ENCODE assay signal across 8 mouse cellular contexts in genomic region chr11:3153666-3154397, GRCm38 (mm10). TPM values are rescaled to one million over a fixed set of nuclear protein-coding genes. Genes with fewer than 3 reads are reported as not detected.
A peak's percentile ranks its signal among the peaks of the same experiment; 100 is the strongest.
DNase-seq lines count a peak whose midpoint lies in the region; ATAC-seq lines count a peak whose summit lies in the region.
"Not testable (repeated sequence)": the region's sequence is repeated elsewhere in the genome, so short reads cannot be mapped to it uniquely, and the experiment has no call there.

No protein-coding gene starts in this region.

- intact Hi-C loops in gastrocnemius, postnatal 14 days (cut with DNase I; ENCODE audit: low total_unique reads) = not testable (repeated sequence)

- H3K27ac ChIP-seq in hindbrain, embryonic 16.5 days (ENCODE audit: low read depth, low read length); lung, embryonic 15.5 days: not testable (repeated sequence)

- not testable (repeated sequence) for H3K9ac ChIP-seq in hindbrain, embryonic 16.5 days (ENCODE audit: low read depth, low read length); lung, embryonic 15.5 days

- H3K27me3 ChIP-seq in hindbrain, embryonic 16.5 days (replicated peaks; ENCODE audit: control insufficient read depth, insufficient read depth, low read length); lung, embryonic 15.5 days: not testable (repeated sequence)

- WGBS in hindbrain, embryonic 16.5 days = 85% methylated on average over 1 of the region's 1 CpGs
- WGBS in lung, embryonic 15.5 days = 75% methylated on average over 1 of the region's 1 CpGs

- ATAC-seq in common myeloid progenitor, adult 5-6 weeks (replicated peaks; ENCODE audit: low read depth, poor library complexity, severe bottlenecking) = 0 out of 2 replicates have a peak, but pooled peaks have one; percentile 2
- peak; percentile 31 for ATAC-seq in hindbrain, embryonic 16.5 days
- peak; percentile 19; the same call in 1 of the 2 replicates for ATAC-seq in lung, embryonic 15.5 days (ENCODE audit: borderline replicate concordance, extremely low read depth, low FRiP score, low TSS enrichment)

- H3K4me2 ChIP-seq in hindbrain, embryonic 16.5 days (ENCODE audit: low read length); lung, embryonic 15.5 days: not testable (repeated sequence)

- not testable (repeated sequence) for H3K4me1 ChIP-seq in hindbrain, embryonic 16.5 days (ENCODE audit: control insufficient read depth, insufficient read depth, low read depth, low read length); lung, embryonic 15.5 days

- DNase-seq in Muller cell, postnatal 12 days (ENCODE audit: inconsistent ontology term) = peak; percentile 42
- DNase-seq in gastrocnemius, postnatal 14 days = peak; percentile 76
- DNase-seq in layer of hippocampus, postnatal 14 days (ENCODE audit: low spot score in 2 of 2) = peak; percentile 55 to 67
- peak; percentile 77 for DNase-seq in ovary, adult 18-20 months (ENCODE audit: low spot score)
- peak; percentile 55 for DNase-seq in thymus, postnatal 25 days

- H3K4me3 ChIP-seq in hindbrain, embryonic 16.5 days (ENCODE audit: low read length); lung, embryonic 15.5 days: not testable (repeated sequence)

- H3K36me3 ChIP-seq in hindbrain, embryonic 16.5 days (ENCODE audit: control insufficient read depth, insufficient read depth, low read length); lung, embryonic 15.5 days: not testable (repeated sequence)

- not testable (repeated sequence) for H3K9me3 ChIP-seq in hindbrain, embryonic 16.5 days (ENCODE audit: control insufficient read depth, low read length); lung, embryonic 15.5 days

RNA-seq across cellular contexts. Expression of gene Sfi1, which starts 39.4 kb away (rescaled TPM):
- 16.6 and 19.5 TPM in 2 replicates for total RNA-seq in common myeloid progenitor, adult 5-6 weeks (2017)
- total RNA-seq in gastrocnemius, postnatal 14 days (2021) = 10 to 100 TPM in 1 of 2 experiments, 1 to 10 TPM in 1; 9.6 to 10.9 TPM
- polyA plus RNA-seq in hindbrain, embryonic 16.5 days (2015; fragmentation: Nextera tagmentation; extraction: Ambion mirVana) = 14.3 and 16.4 TPM in 2 replicates
- 10 to 100 TPM; 56.3 to 57.2 TPM for total RNA-seq in layer of hippocampus, postnatal 14 days (2021)
- polyA plus RNA-seq in lung, embryonic 15.5 days (2015; fragmentation: Nextera tagmentation; extraction: Ambion mirVana) = 11.3 and 12.8 TPM in 2 replicates

RNA-seq across cellular contexts. Expression of gene Eif4enif1, which starts 48.4 kb away (rescaled TPM):
- total RNA-seq in common myeloid progenitor, adult 5-6 weeks (2017) = 58.9 and 75.0 TPM in 2 replicates
- total RNA-seq in gastrocnemius, postnatal 14 days (2021) = 10 to 100 TPM; 23.6 to 26.2 TPM
- polyA plus RNA-seq in hindbrain, embryonic 16.5 days (2015; fragmentation: Nextera tagmentation; extraction: Ambion mirVana) = 36.8 and 48.0 TPM in 2 replicates
- total RNA-seq in layer of hippocampus, postnatal 14 days (2021) = 10 to 100 TPM; 61.5 to 66.1 TPM
- 48.2 and 49.3 TPM in 2 replicates for polyA plus RNA-seq in lung, embryonic 15.5 days (2015; fragmentation: Nextera tagmentation; extraction: Ambion mirVana)
